In the genomic region with DNA sequence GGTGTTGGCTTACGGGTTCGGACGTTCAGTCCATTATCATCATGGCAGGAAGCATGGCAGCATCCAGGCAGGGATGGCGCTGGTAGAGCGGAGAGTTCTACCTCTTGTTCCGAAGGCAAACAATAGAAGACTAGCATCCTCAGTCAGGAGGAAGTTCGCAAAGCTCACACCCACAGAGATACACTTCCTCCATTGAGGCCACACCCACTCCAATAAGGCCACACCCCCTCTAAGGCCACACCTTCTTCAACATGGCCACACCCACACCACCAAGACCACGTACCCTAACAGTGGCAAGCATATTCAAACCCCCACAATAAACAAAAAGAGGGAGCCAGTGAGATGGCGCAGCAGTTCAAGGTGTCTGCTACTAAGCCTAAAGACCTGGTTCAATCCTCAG, we compare ENCODE assay signal across 29 mouse cellular contexts. TPM values are rescaled to one million over a fixed set of nuclear protein-coding genes. Genes with fewer than 3 reads are reported as not detected.
DNase-seq lines count a peak whose midpoint lies in the region; ATAC-seq and TF ChIP-seq lines count a peak whose summit lies in the region.
"Had no signal": no experiment of that assay in that cellular context is flagged by ENCODE, and none has a peak within 500 bp of the region (broad histone marks: within the 10 kb centered on the region; RNA-seq: fewer than 3 reads in every experiment).

No protein-coding gene starts in this region.

- no peak overlapping the region for H3K9ac ChIP-seq in kidney, embryonic 14.5 days (ENCODE audit: low read depth, low read length)
- H3K9ac ChIP-seq in ES-E14 (ENCODE audit: insufficient read depth, low read depth, low read length, poor library complexity, severe bottlenecking), result peak overlapping the region; percentile 49
- H3K9ac ChIP-seq: embryonic facial prominence, embryonic 13.5 days; heart, embryonic 13.5 days; hindbrain, embryonic 15.5 days; limb, embryonic 12.5 days; liver, embryonic 15.5 days; lung, embryonic 14.5 days had no signal

- ATAC-seq in kidney, embryonic 14.5 days (ENCODE audit: low FRiP score, low TSS enrichment), result peak; percentile 18; the same call in 1 of the 2 replicates
- peak; percentile 35; the same call in 1 of the 2 replicates for ATAC-seq in granulocyte monocyte progenitor cell, adult 5-6 weeks (replicated peaks; ENCODE audit: poor library complexity, severe bottlenecking)
- ATAC-seq: forebrain, embryonic 16.5 days; inflammation-experienced regulatory T-cells, adult 6 months had no signal

- H3K27me3 ChIP-seq in kidney, embryonic 14.5 days (ENCODE audit: control insufficient read depth, insufficient read depth, low read length), result no peaks in the 10 kb centered on the region
- H3K27me3 ChIP-seq: embryonic facial prominence, embryonic 13.5 days; heart, embryonic 13.5 days; hindbrain, embryonic 15.5 days; limb, embryonic 12.5 days; liver, embryonic 15.5 days had no signal

- WGBS in kidney, embryonic 14.5 days, result 94% methylated on average over 9 of the region's 9 CpGs

- H3K9me3 ChIP-seq in kidney, embryonic 14.5 days (ENCODE audit: control insufficient read depth, low read length), result no peaks in the 10 kb centered on the region
- H3K9me3 ChIP-seq in ES-E14 (ENCODE audit: control insufficient read depth, insufficient read depth, low read depth, low read length), result no peaks in the 10 kb centered on the region
- H3K9me3 ChIP-seq: embryonic facial prominence, embryonic 13.5 days; forebrain, embryonic 10.5 days; heart, embryonic 13.5 days; hindbrain, embryonic 15.5 days; limb, embryonic 12.5 days; liver, embryonic 15.5 days; midbrain, embryonic 10.5 days had no signal

- H3K4me3 ChIP-seq in kidney, embryonic 14.5 days (ENCODE audit: low read length), result no peak overlapping the region
- peak overlapping the region; percentile 74 to 79 for H3K4me3 ChIP-seq in ES-E14 (ENCODE audit: insufficient read depth in 1 of 2, low read depth in 1 of 2, low read length in 2 of 2, poor library complexity in 1 of 2, severe bottlenecking in 1 of 2)
- H3K4me3 ChIP-seq: embryonic facial prominence, embryonic 13.5 days; forebrain, embryonic 10.5 days; heart, embryonic 13.5 days; hindbrain, embryonic 15.5 days; limb, embryonic 12.5 days; liver, embryonic 15.5 days; midbrain, embryonic 10.5 days had no signal

- no peaks in the 10 kb centered on the region for H3K36me3 ChIP-seq in kidney, embryonic 14.5 days (ENCODE audit: control insufficient read depth, insufficient read depth, low read length)
- peaks cover 3% of the 10 kb centered on the region; the same call in 1 of the 2 replicates for H3K36me3 ChIP-seq in ES-E14 (ENCODE audit: control insufficient read depth, insufficient read depth, low read length, poor library complexity, severe bottlenecking)
- H3K36me3 ChIP-seq: embryonic facial prominence, embryonic 13.5 days; forebrain, embryonic 10.5 days; heart, embryonic 13.5 days; hindbrain, embryonic 15.5 days; limb, embryonic 12.5 days; liver, embryonic 15.5 days; midbrain, embryonic 10.5 days had no signal

- in situ Hi-C loops in ES-E14 (cut with MboI; ENCODE audit: low sequenced_read_pairs in 2 of 2, unreplicated experiment in 2 of 2), result no loop called here

- no peak overlapping the region for H3K27ac ChIP-seq in kidney, embryonic 14.5 days (ENCODE audit: low read depth, low read length)
- H3K27ac ChIP-seq in ES-E14 (ENCODE audit: insufficient read depth, low read depth, low read length, poor library complexity, severe bottlenecking), result peak overlapping the region; percentile 89; the same call in 1 of the 2 replicates
- H3K27ac ChIP-seq: embryonic facial prominence, embryonic 13.5 days; forebrain, embryonic 10.5 days; heart, embryonic 13.5 days; hindbrain, embryonic 15.5 days; kidney, postnatal 0 days; limb, embryonic 12.5 days; liver, embryonic 15.5 days; midbrain, embryonic 10.5 days had no signal

- no peak overlapping the region for H3K4me2 ChIP-seq in kidney, embryonic 14.5 days (replicated peaks; ENCODE audit: low read depth, low read length)
- H3K4me2 ChIP-seq: embryonic facial prominence, embryonic 13.5 days; heart, embryonic 13.5 days; hindbrain, embryonic 15.5 days; limb, embryonic 12.5 days; liver, embryonic 15.5 days; lung, embryonic 14.5 days had no signal

- no peak for DNase-seq in kidney, adult 11 months
- DNase-seq in A20 (ENCODE audit: low read depth, low spot score) (peak; percentile 58), ES-E14 (ENCODE audit: low read depth, low spot score) (no peak)
- no peak for DNase-seq in layer of hippocampus, adult 18-20 months (ENCODE audit: low spot score in 2 of 2)
- DNase-seq in right cerebral cortex, postnatal 14 days, result no peak
- no peak for DNase-seq in frontal cortex, postnatal 25 days (ENCODE audit: low spot score in 2 of 2)
- DNase-seq: adrenal gland, adult 8-10 months; cerebellum, adult 8-10 months; cerebellum, postnatal 36 days; heart, postnatal 10 days; kidney, adult 2 months; kidney, postnatal 4 days; layer of hippocampus, postnatal 36 days; lung, embryonic 14.5 days; lung, postnatal 14 days; thymus, adult 18-20 months; thymus, postnatal 36 days had no signal

- peaks cover 9% of the 10 kb centered on the region for H3K4me1 ChIP-seq in kidney, embryonic 14.5 days (ENCODE audit: control insufficient read depth, insufficient read depth, low read length)
- peaks cover 3 to 22% of the 10 kb centered on the region in 2 experiments; a peak in 1 of 4 replicates for H3K4me1 ChIP-seq in ES-E14 (ENCODE audit: control insufficient read depth in 2 of 2, insufficient read depth in 2 of 2, low read length in 2 of 2, poor library complexity in 1 of 2)
- H3K4me1 ChIP-seq: heart, embryonic 13.5 days; hindbrain, embryonic 15.5 days; liver, embryonic 15.5 days had no signal

TF ChIP-seq in ES-E14, 5 proteins besides CTCF, POLR2A, EP300 and RAD21:
- TF ChIP-seq ZNF384 (IDR thresholded peaks at IDR 0.05; ENCODE audit: low read depth, low read length), result no peak
- no peak for TF ChIP-seq CHD2 (IDR thresholded peaks at IDR 0.05; ENCODE audit: low read depth, low read length)
- TF ChIP-seq HCFC1 (IDR thresholded peaks at IDR 0.05; ENCODE audit: borderline replicate concordance, insufficient read depth, low read length), result no peak
- TF ChIP-seq ZC3H11A (IDR thresholded peaks at IDR 0.05; ENCODE audit: borderline replicate concordance, low read depth, low read length), result no peak
- no peak for TF ChIP-seq MAFK (IDR thresholded peaks at IDR 0.05; ENCODE audit: insufficient read depth, low read depth, low read length)

RNA-seq across cellular contexts. Expression of a gene that starts 47.5 kb away (rescaled TPM):
- 82.8 and 88.6 TPM in 2 replicates for polyA plus RNA-seq in kidney, embryonic 14.5 days (2014; fragmentation: Nextera tagmentation; extraction: Ambion mirVana)
- 74.6 and 87.1 TPM in 2 replicates for total RNA-seq in ES-E14 (2012; rRNA removed)
- 80.0 and 87.9 TPM in 2 replicates for total RNA-seq in granulocyte monocyte progenitor cell, adult 5-6 weeks (2014; fragmentation: Nextera tagmentation)
- 33.9 and 48.5 TPM in 2 replicates for total RNA-seq in granulocyte monocyte progenitor cell, adult 5-6 weeks (2017)
- 1 to 10 TPM; 1.0 to 3.6 TPM for total RNA-seq in layer of hippocampus, adult 18-20 months (2021)

Comparison
In these comparisons a context has a peak if more than half of its experiments do, and no peak if none do; other contexts are left out.
1. RNA of a gene that starts 47.5 kb away (total RNA-seq): 33.9 to 87.9 TPM in granulocyte monocyte progenitor cell, adult 5-6 weeks and 74.6 to 87.1 TPM in ES-E14; 1.0 to 3.6 TPM in layer of hippocampus, adult 18-20 months; every median in the first group is over 4 times any median in the second.